Mouse (Mus musculus): ENCODE measurements around the gene Cacng8.

DNA sequence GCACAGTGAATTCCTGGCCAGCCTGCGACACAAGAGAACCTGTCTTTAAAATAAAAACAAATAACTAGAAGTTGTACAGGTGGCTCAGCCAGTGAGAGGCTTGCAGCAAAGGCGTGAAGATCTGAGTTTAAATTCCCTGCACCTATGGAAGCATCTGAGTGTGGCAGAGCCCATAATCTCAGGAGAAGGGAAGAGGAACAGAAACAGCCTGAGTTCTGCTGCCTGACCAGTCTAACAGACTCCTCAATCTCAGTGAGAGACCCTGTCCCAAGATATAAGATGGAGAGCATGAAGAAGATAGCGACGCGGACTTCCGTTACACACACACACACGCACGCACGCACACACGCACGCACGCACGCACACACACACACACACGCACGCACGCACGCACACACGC, 2.7 kb upstream of the Cacng8 start:
- TF ChIP-seq POLR2A (IDR thresholded peaks at IDR 0.05; ENCODE audit: borderline replicate concordance, extremely low read depth, insufficient read depth, insufficient read length, poor library complexity, severe bottlenecking) (no peak), CTCF (IDR thresholded peaks at IDR 0.05; ENCODE audit: borderline replicate concordance, extremely low read depth, insufficient read depth, insufficient read length) (no peak)

Measured in brain, embryonic 14.5 days (tissue).